Mouse (Mus musculus) intestine, postnatal 0 days (tissue): ENCODE data around the gene Klhdc7b. TPM values are rescaled to one million over a fixed set of nuclear protein-coding genes. Genes with fewer than 3 reads are reported as not detected.

Source experiments
- ATAC-seq: fragments of 200-750 bp; cut with Nextera tagmentation; 2 replicates; pipeline ENCODE4 v1.8.0; 2017; ENCODE audit warnings: mild to moderate bottlenecking, moderate TSS enrichment, moderate library complexity
- H3K27ac ChIP-seq: fragments of 300-500 bp; sonication (generic); 2 replicates; pipeline ENCODE4 v1.5.1; 2014; ENCODE audit warnings: mild to moderate bottlenecking, low read depth, low read length, moderate library complexity
- H3K27me3 ChIP-seq: fragments of 300-500 bp; sonication (generic); replicated peaks from 2 replicates; pipeline ENCODE4 v1.6.1; 2014; ENCODE audit warnings: low read length, mixed read lengths; ENCODE audit not compliant: control insufficient read depth, insufficient read depth
- H3K36me3 ChIP-seq: fragments of 300-500 bp; sonication (generic); 2 replicates; pipeline ENCODE4 v1.6.1; 2014; ENCODE audit warnings: mild to moderate bottlenecking, moderate library complexity; ENCODE audit not compliant: control insufficient read depth, insufficient read depth
- H3K4me1 ChIP-seq: fragments of 300-500 bp; sonication (generic); replicated peaks from 2 replicates; pipeline ENCODE4 v1.6.1; 2014; ENCODE audit warnings: antibody characterized with exemption, low read length, mixed read lengths; ENCODE audit not compliant: control insufficient read depth, insufficient read depth
- H3K4me2 ChIP-seq: fragments of 300-500 bp; sonication (generic); replicated peaks from 2 replicates; pipeline ENCODE4 v1.6.1; 2014; ENCODE audit warnings: low read depth, mild to moderate bottlenecking, moderate library complexity
- H3K4me3 ChIP-seq: fragments of 300-500 bp; sonication (generic); 2 replicates; pipeline ENCODE4 v1.5.1; 2014; ENCODE audit warnings: low read depth, low read length
- H3K9ac ChIP-seq: fragments of 300-500 bp; sonication (generic); 2 replicates; pipeline ENCODE4 v1.6.1; 2014; ENCODE audit warnings: mild to moderate bottlenecking, low read depth, low read length
- H3K9me3 ChIP-seq: fragments of 300-500 bp; sonication (generic); 2 replicates; pipeline ENCODE4 v1.6.1; 2016; ENCODE audit warnings: mixed run types; ENCODE audit not compliant: control insufficient read depth
- CTCF ChIP-seq: sonication (generic); IDR thresholded peaks from 2 replicates; pipeline ENCODE4 v1.5.1; 2016; ENCODE audit warnings: low read depth, mild to moderate bottlenecking, control low read depth, antibody characterized with exemption, moderate library complexity
- WGBS: fragments of 180-500 bp; shearing (Covaris S2); extraction: QIAGEN DNeasy Blood & Tissue Kit; methylation state at CpG from one replicate; pipeline ENCODE4 v1.1.7; 2014; 5-methylcytosine and 5-hydroxymethylcytosine counted together
- polyA plus RNA-seq: library from polyadenylated mRNA; unstranded; fragments of >200 nt; fragmentation: Nextera tagmentation; extraction: Ambion mirVana; gene quantifications from 2 replicates; pipeline ENCODE4 v1.2.1, GENCODE M21; 2015

Gene Klhdc7b
- polyA plus RNA-seq, 1 experiment from 2014 or later = not detected

- 6% methylated on average over 18 of the region's 18 CpGs for WGBS
- Histone ChIP-seq H3K27me3 (peaks cover 39% of the 10 kb centered on the region), H3K4me1 (peaks cover 9% of the 10 kb centered on the region), H3K9me3 (no peaks in the 10 kb centered on the region), H3K27ac (no peak overlapping the region), H3K9ac (no peak overlapping the region), H3K36me3 (no peaks in the 10 kb centered on the region), H3K4me3 (peak overlapping the region; percentile 13), H3K4me2 (peak overlapping the region; percentile 48)
- no peak for ATAC-seq
- TF ChIP-seq CTCF = no peak
These were observed 7.4 kb upstream of the Klhdc7b start for GRCm38 (mm10) chr15:89377362-89377761.

- no peak for ATAC-seq
- Histone ChIP-seq H3K9me3 (no peaks in the 10 kb centered on the region), H3K4me1 (peaks cover 9% of the 10 kb centered on the region), H3K4me3 (peak overlapping the region; percentile 42), H3K36me3 (no peaks in the 10 kb centered on the region), H3K27ac (no peak overlapping the region), H3K27me3 (peaks cover 39% of the 10 kb centered on the region), H3K9ac (no peak overlapping the region), H3K4me2 (peak overlapping the region; percentile 74)
- TF ChIP-seq CTCF = no peak
- WGBS = 19% methylated on average over 46 of the region's 46 CpGs
These were observed 6.5 kb upstream of the Klhdc7b start for GRCm38 (mm10) chr15:89377938-89378828.

DNA sequence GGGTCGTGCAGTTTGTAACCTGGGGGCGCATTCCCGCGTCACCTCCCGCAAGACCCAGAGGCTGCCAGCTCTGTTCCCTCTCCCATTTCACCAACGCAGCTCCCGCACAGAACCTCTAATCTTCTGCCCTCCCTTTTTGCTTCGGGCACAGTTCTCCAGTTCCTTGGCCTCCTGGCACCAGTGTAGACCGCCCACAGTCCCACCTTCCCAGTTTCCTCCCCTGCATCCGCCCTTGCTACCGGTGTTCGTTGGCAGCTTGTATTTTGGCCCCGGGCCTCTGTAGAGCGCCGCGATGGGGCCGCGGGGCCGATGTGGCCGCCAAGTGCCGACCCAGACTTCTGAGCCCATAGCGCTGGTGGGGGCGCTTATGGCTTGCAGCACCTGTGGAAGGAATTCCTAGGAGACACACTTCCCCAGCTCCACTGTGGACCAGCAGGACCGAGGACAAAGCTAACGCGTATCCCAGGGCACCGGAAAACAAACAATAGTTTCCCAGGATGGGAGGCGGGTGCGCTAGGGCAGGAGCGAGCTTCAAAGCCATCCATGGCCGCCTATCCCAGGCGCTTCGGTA is 5.8 kb upstream of the Klhdc7b start, which contains the start of gene Odf3b:
Odf3b (minus strand) TSS at position 452 of the 571 bp plus-strand sequence.
- no peak within 1 kb of the TSS for H3K27ac ChIP-seq
- peaks cover 39% of the 10 kb centered on the region for H3K27me3 ChIP-seq
- H3K9ac ChIP-seq = no peak within 1 kb of the TSS
- no peaks in the 10 kb centered on the region for H3K36me3 ChIP-seq
- H3K4me1 ChIP-seq = peaks cover 9% of the 10 kb centered on the region
- TF ChIP-seq CTCF = no peak
- H3K4me3 ChIP-seq = peak within 1 kb of the TSS; percentile 42
- H3K4me2 ChIP-seq = peak within 1 kb of the TSS; percentile 74
- no peaks in the 10 kb centered on the region for H3K9me3 ChIP-seq
- no peak for ATAC-seq
- WGBS = 1% methylated on average over 33 of the region's 33 CpGs

GRCm38 (mm10) chr15:89379429-89379828 is 5.3 kb upstream of the Klhdc7b start:
- H3K4me1 ChIP-seq = peaks cover 6% of the 10 kb centered on the region
- 11% methylated on average over 10 of the region's 10 CpGs for WGBS
- no peak overlapping the region for H3K27ac ChIP-seq
- no peak for ATAC-seq
- no peak for TF ChIP-seq CTCF
- H3K4me3 ChIP-seq = peak overlapping the region; percentile 42
- H3K9ac ChIP-seq = no peak overlapping the region
- H3K4me2 ChIP-seq = peak overlapping the region; percentile 74
- H3K27me3 ChIP-seq = peaks cover 39% of the 10 kb centered on the region
- no peaks in the 10 kb centered on the region for H3K36me3 ChIP-seq
- H3K9me3 ChIP-seq = no peaks in the 10 kb centered on the region

- H3K4me2 ChIP-seq = no peak overlapping the region
- ATAC-seq = no peak
- H3K9ac ChIP-seq = no peak overlapping the region
- H3K27ac ChIP-seq = no peak overlapping the region
- TF ChIP-seq CTCF = no peak
- H3K9me3 ChIP-seq = no peaks in the 10 kb centered on the region
- no peaks in the 10 kb centered on the region for H3K4me1 ChIP-seq
- H3K36me3 ChIP-seq = no peaks in the 10 kb centered on the region
- H3K4me3 ChIP-seq = no peak overlapping the region
- WGBS = 34% methylated on average over 12 of the region's 12 CpGs
- 0 out of 2 replicates have a peak, but pooled peaks cover 2% of the 10 kb centered on the region for H3K27me3 ChIP-seq
These were observed 2.4 kb downstream of the Klhdc7b start for GRCm38 (mm10) chr15:89387127-89387526.

- Histone ChIP-seq H3K4me1 (no peaks in the 10 kb centered on the region), H3K27me3 (0 out of 2 replicates have a peak, but pooled peaks cover 2% of the 10 kb centered on the region), H3K4me3 (no peak overlapping the region), H3K27ac (no peak overlapping the region), H3K36me3 (no peaks in the 10 kb centered on the region), H3K4me2 (no peak overlapping the region), H3K9me3 (no peaks in the 10 kb centered on the region), H3K9ac (no peak overlapping the region)
- no peak for TF ChIP-seq CTCF
- no peak for ATAC-seq
- 94% methylated on average over 10 of the region's 10 CpGs for WGBS
These were observed 5.4 kb downstream of the Klhdc7b start for GRCm38 (mm10) chr15:89390081-89390480.
